Mouse (Mus musculus) cerebellum, adult 8-10 months (tissue): ENCODE measurements around the gene Vegfd.

Source experiments
- DNase-seq: peaks from one replicate; pipeline ENCODE4 v3.0.0; 2022

Gene Vegfd

GRCm38 (mm10) chrX:164420518-164420917 lies 47.3 kb downstream of the Vegfd start:
- DNase-seq: no peak

DNA sequence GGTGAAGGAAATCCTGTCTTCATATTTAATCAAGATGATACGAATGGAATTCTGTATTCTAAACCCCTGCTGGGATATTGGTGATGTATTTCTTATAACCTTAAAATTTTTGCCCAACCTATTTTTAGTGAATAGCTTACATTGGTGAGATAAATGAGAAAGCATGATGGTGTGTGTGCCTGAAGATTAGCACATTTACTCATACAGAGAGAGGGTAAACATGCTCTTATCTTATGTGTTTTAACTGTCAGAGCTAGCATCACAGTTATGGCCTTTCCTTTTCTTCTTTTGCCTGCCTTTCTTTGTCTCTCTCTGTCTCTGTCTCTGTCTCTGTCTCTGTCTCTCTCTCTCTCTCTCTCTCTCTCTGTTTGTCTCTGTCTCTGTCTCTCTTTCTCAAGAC lies 51.6 kb downstream of the Vegfd start:
- DNase-seq: no peak

DNA sequence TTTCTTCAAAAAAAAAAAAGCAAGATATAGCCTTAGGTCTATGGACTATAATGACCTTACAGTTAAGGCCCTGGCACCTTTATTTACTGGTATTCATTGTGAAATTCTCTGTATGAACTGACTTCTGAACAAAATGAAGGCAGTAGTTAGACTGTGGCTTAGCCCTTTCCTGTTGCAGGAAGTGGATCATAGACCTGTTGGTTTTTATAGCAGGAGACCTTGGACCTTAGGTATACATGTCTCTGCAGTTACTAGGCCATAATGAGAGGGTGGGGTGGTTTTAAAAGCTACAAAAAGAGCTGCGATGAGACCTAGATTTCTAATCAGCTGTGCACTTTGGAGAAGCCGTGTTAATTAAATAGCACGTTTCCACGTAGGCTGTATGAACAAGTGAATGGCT lies 54.1 kb downstream of the Vegfd start:
- no peak for DNase-seq

GRCm38 (mm10) chrX:164428224-164428623 lies 55.0 kb downstream of the Vegfd start:
- no peak for DNase-seq

DNA sequence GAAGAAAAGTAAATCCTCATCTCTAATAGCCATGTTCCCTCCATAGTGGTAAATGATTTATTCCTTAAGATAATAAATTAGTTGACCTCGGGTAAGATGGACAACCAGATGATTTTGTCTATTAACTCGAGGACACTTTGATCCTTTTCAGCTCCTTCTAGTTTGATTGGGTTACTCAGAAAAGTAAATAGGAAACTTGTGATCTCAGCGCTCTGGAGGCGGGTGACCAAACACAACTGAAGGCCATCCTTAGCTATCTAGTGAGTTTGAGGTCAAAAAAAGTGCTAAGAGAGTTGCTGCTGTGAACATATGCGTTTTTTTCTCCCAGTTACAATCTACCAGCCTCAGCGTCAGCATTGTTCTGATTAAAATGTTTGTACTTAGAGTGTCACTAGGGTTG lies 57.4 kb downstream of the Vegfd start:
- DNase-seq: no peak

DNA sequence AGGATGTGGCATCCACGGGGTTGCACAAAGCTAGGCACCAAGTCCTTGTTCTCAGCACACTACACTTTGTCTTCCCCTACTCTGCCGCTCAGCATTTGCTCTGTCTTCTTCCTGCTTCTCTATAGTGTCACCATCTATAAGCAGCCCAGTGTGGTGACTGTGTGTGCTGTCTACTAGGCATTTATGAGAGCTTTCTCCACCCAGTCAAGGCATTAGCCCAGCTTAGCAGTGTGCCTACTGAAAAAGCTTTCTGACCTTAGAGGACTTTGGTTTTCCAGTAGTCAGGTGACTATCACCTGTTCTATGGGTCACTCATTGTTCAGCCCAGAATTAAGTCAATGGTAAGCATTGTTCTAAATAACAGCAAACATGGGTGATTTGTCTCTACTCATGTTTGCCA lies 58.0 kb downstream of the Vegfd start:
- no peak for DNase-seq

- no peak for DNase-seq
Measured at GRCm38 (mm10) chrX:164431541-164431940, 58.4 kb downstream of the Vegfd start.

- no peak for DNase-seq
Measured at GRCm38 (mm10) chrX:164432682-164433081, 59.5 kb downstream of the Vegfd start.

DNA sequence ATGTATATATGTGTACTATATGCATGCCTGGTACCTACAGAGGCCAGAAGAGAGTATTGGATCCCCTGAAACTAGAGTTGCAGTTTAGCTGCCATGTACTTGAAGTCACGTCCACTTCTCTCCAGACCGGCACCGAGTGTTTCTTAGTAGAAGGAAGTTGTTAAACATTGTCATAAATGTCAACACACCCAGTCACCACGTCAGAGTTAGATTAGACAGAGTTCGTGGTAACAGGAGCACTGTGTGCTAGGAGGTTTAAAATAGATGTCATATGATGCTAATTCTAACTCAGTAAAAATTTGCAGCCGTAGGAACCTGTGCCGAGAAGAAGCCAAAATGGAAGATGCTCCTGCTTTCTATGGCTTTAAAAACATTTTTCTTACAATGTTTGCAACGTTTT lies 63.5 kb downstream of the Vegfd start, which contains the start of gene Asb11:
Asb11 (plus strand) TSS at position 286 of the 400 bp plus-strand sequence.
- no peak for DNase-seq

GRCm38 (mm10) chrX:164439462-164439861 lies 66.3 kb downstream of the Vegfd start:
- DNase-seq: no peak

GRCm38 (mm10) chrX:164440140-164440539 lies 67.0 kb downstream of the Vegfd start:
- DNase-seq: no peak

GRCm38 (mm10) chrX:164440703-164441102 lies 67.5 kb downstream of the Vegfd start:
- no peak for DNase-seq

- DNase-seq: no peak
Measured at GRCm38 (mm10) chrX:164441306-164441705, 68.1 kb downstream of the Vegfd start.

DNA sequence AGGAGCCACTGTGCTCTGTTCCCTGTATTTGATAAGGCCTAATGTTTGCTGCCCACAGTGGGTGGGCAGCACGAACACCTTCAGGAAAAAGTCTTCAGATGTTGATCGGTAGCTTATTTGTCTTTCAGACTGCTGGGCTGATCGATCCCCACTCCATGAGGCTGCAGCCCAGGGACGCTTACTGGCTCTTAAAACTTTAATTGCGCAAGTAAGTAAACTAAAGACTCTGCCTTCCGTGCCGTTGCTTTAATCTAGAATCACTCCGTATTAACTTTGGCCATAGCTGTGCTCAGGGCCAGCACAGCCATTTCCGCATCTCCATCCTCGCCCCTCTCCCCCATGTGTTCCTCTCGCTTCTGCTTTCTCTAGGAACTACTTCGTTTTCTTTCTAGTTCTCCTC lies 72.4 kb downstream of the Vegfd start:
- DNase-seq: no peak

GRCm38 (mm10) chrX:164446106-164446551 lies 73.0 kb downstream of the Vegfd start:
- DNase-seq: no peak

- no peak for DNase-seq
Measured at GRCm38 (mm10) chrX:164446835-164447681, 73.9 kb downstream of the Vegfd start.

- DNase-seq: no peak
Measured at GRCm38 (mm10) chrX:164447682-164448071, 74.5 kb downstream of the Vegfd start.

DNA sequence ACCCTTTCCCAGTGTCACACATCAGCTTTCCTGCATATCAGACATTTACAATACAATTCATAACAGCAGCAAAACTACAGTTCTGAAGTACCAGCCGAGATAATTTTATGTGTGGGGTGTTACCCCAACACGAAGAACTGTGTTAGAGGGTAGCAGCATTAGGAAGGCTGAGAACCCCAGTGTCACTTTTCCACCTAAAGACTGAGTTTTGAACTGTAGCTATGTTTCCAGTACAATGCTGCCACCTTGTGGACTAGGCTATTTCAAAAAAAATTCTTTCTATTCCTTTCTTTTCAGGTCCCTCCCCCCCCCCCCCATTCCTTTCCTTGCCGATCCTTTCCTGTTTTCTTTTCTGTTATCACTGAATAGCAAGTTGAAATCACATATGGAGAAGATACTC lies 76.0 kb downstream of the Vegfd start:
- DNase-seq: peak; percentile 17
